Mouse (Mus musculus) midbrain, embryonic 13.5 days (tissue): ENCODE results near the gene Arhgef7. TPM values are rescaled to one million over a fixed set of nuclear protein-coding genes. Genes with fewer than 3 reads are reported as not detected.

Source experiments
- ATAC-seq: fragments of 200-750 bp; cut with Nextera tagmentation; 2 replicates; pipeline ENCODE4 v1.8.0; 2017; ENCODE audit warnings: mild to moderate bottlenecking, moderate TSS enrichment, moderate library complexity
- H3K27ac ChIP-seq: fragments of 300-500 bp; sonication (generic); 2 replicates; pipeline ENCODE4 v1.5.1; 2015; ENCODE audit warnings: inconsistent platforms, mild to moderate bottlenecking, moderate library complexity
- H3K27me3 ChIP-seq: fragments of 300-500 bp; sonication (generic); 2 replicates; pipeline ENCODE4 v1.6.1; 2015; ENCODE audit warnings: mild to moderate bottlenecking, inconsistent platforms
- H3K36me3 ChIP-seq: fragments of 300-500 bp; sonication (generic); 2 replicates; pipeline ENCODE4 v1.6.1; 2015; ENCODE audit warnings: mild to moderate bottlenecking, inconsistent platforms
- H3K4me1 ChIP-seq: fragments of 300-500 bp; sonication (generic); replicated peaks from 2 replicates; pipeline ENCODE4 v1.6.1; 2015; ENCODE audit warnings: inconsistent platforms
- H3K4me2 ChIP-seq: fragments of 300-500 bp; sonication (generic); replicated peaks from 2 replicates; pipeline ENCODE4 v1.6.1; 2015; ENCODE audit warnings: moderate library complexity, mild to moderate bottlenecking, inconsistent platforms
- H3K4me3 ChIP-seq: fragments of 300-500 bp; sonication (generic); replicated peaks from 2 replicates; pipeline ENCODE4 v1.5.1; 2015; ENCODE audit warnings: mild to moderate bottlenecking, inconsistent platforms
- H3K9ac ChIP-seq: fragments of 300-500 bp; sonication (generic); replicated peaks from 2 replicates; pipeline ENCODE4 v1.6.1; 2015; ENCODE audit warnings: mild to moderate bottlenecking, inconsistent platforms
- H3K9me3 ChIP-seq: fragments of 300-500 bp; sonication (generic); 2 replicates; pipeline ENCODE4 v1.6.1; 2016; ENCODE audit warnings: mild to moderate bottlenecking, inconsistent platforms
- WGBS: fragments of 180-500 bp; shearing (Covaris S2); methylation state at CpG from one replicate; pipeline ENCODE4 v1.1.7; 2015; 5-methylcytosine and 5-hydroxymethylcytosine counted together
- polyA plus RNA-seq: library from polyadenylated mRNA; unstranded; fragments of >200 nt; fragmentation: Nextera tagmentation; extraction: Ambion mirVana; gene quantifications from 2 replicates; pipeline ENCODE4 v1.2.1, GENCODE M21; 2015

Arhgef7 gene
- polyA plus RNA-seq, 1 experiment from 2014 or later = 66.3 TPM

DNA sequence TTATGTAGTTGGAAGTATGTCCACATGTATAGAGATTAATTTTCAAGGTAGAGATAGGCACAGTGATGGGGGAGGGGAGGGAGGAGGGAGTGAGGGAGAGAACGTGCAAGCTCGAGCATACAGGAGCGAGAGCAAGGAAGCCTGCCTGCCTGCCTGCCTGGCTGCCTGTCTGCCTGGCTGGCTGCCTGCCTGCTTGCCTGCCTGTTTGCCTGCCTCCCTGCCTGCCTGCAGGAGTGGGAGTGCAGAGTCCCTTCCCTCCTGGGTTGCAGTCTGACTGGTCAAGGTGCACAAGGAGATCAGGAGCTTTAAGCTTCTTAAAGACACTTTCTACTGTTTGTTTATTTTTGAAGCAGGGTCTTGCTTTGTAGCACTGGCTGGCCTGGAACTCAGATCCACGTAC lies 57.6 kb downstream of the Arhgef7 start:
- Histone ChIP-seq H3K4me3 (no peak overlapping the region), H3K4me2 (no peak overlapping the region), H3K27ac (no peak overlapping the region), H3K9ac (no peak overlapping the region), H3K36me3 (peaks cover 53% of the 10 kb centered on the region), H3K9me3 (no peaks in the 10 kb centered on the region), H3K27me3 (no peaks in the 10 kb centered on the region), H3K4me1 (no peaks in the 10 kb centered on the region)
- WGBS = 63% methylated on average over 4 of the region's 4 CpGs
- no peak for ATAC-seq

DNA sequence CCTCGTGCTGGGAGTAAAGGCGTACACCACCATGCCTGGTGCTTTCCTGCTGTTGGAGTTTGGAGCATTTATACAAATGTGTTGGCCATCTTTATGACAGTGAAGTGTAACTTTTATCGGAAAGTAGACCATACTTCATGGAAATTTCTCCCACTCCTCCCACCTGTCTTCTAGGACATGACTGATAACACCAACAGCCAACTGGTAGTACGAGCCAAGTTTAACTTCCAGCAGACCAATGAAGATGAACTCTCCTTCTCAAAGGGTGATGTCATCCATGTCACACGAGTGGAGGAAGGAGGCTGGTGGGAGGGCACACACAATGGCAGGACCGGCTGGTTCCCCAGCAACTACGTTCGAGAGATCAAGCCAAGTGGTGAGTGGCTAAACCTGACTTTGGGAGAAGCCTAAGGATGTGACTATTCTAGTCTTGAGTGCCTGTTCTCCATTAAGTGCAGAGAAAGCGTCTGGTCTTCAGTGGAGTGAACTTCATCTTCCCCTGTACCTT lies 58.1 kb downstream of the Arhgef7 start:
- Histone ChIP-seq H3K9ac (no peak overlapping the region), H3K4me1 (no peaks in the 10 kb centered on the region), H3K27me3 (no peaks in the 10 kb centered on the region), H3K9me3 (no peaks in the 10 kb centered on the region), H3K36me3 (peaks cover 55% of the 10 kb centered on the region), H3K4me2 (no peak overlapping the region), H3K4me3 (no peak overlapping the region), H3K27ac (no peak overlapping the region)
- WGBS = 85% methylated on average over 9 of the region's 9 CpGs
- ATAC-seq = no peak

- no peak for ATAC-seq
- Histone ChIP-seq H3K4me1 (no peaks in the 10 kb centered on the region), H3K27me3 (no peaks in the 10 kb centered on the region), H3K9ac (no peak overlapping the region), H3K4me2 (no peak overlapping the region), H3K36me3 (peaks cover 58% of the 10 kb centered on the region), H3K27ac (no peak overlapping the region), H3K4me3 (no peak overlapping the region), H3K9me3 (no peaks in the 10 kb centered on the region)
- 68% methylated on average over 8 of the region's 8 CpGs for WGBS
These were observed 60.7 kb downstream of the Arhgef7 start for GRCm38 (mm10) chr8:11788252-11788651.

- H3K4me1 ChIP-seq = no peaks in the 10 kb centered on the region
- no peak overlapping the region for H3K4me3 ChIP-seq
- no peak overlapping the region for H3K4me2 ChIP-seq
- 93% methylated on average over 5 of the region's 5 CpGs for WGBS
- H3K27me3 ChIP-seq = no peaks in the 10 kb centered on the region
- peaks cover 51% of the 10 kb centered on the region for H3K36me3 ChIP-seq
- H3K27ac ChIP-seq = no peak overlapping the region
- ATAC-seq = no peak
- no peaks in the 10 kb centered on the region for H3K9me3 ChIP-seq
- H3K9ac ChIP-seq = no peak overlapping the region
These were observed 61.6 kb downstream of the Arhgef7 start for GRCm38 (mm10) chr8:11789168-11789567.

GRCm38 (mm10) chr8:11794956-11795355 lies 67.4 kb downstream of the Arhgef7 start:
- Histone ChIP-seq H3K4me3 (no peak overlapping the region), H3K9ac (no peak overlapping the region), H3K4me1 (peaks cover 14% of the 10 kb centered on the region; the same call in 1 of the 2 replicates), H3K36me3 (peaks cover 57% of the 10 kb centered on the region), H3K27ac (no peak overlapping the region), H3K9me3 (no peaks in the 10 kb centered on the region), H3K27me3 (no peaks in the 10 kb centered on the region), H3K4me2 (no peak overlapping the region)
- no peak for ATAC-seq

GRCm38 (mm10) chr8:11797128-11797527 lies 69.6 kb downstream of the Arhgef7 start:
- H3K4me1 ChIP-seq = peaks cover 14% of the 10 kb centered on the region; the same call in 1 of the 2 replicates
- H3K27me3 ChIP-seq = no peaks in the 10 kb centered on the region
- peaks cover 52% of the 10 kb centered on the region for H3K36me3 ChIP-seq
- no peak overlapping the region for H3K4me2 ChIP-seq
- no peak overlapping the region for H3K9ac ChIP-seq
- WGBS = 90% methylated on average over 8 of the region's 8 CpGs
- no peak for ATAC-seq
- no peak overlapping the region for H3K4me3 ChIP-seq
- H3K27ac ChIP-seq = peak overlapping the region; percentile 31; the same call in 1 of the 2 replicates
- no peaks in the 10 kb centered on the region for H3K9me3 ChIP-seq

- peaks cover 51% of the 10 kb centered on the region for H3K36me3 ChIP-seq
- no peaks in the 10 kb centered on the region for H3K9me3 ChIP-seq
- ATAC-seq = peak; percentile 70; the same call in 1 of the 2 replicates
- no peak overlapping the region for H3K4me2 ChIP-seq
- no peak overlapping the region for H3K9ac ChIP-seq
- H3K27ac ChIP-seq = peak overlapping the region; percentile 31
- peaks cover 14% of the 10 kb centered on the region; the same call in 1 of the 2 replicates for H3K4me1 ChIP-seq
- 81% methylated on average over 14 of the region's 14 CpGs for WGBS
- H3K27me3 ChIP-seq = no peaks in the 10 kb centered on the region
- H3K4me3 ChIP-seq = no peak overlapping the region
These were observed 70.4 kb downstream of the Arhgef7 start for GRCm38 (mm10) chr8:11797729-11798479.

GRCm38 (mm10) chr8:11798480-11798867 lies 71.0 kb downstream of the Arhgef7 start:
- peaks cover 14% of the 10 kb centered on the region; the same call in 1 of the 2 replicates for H3K4me1 ChIP-seq
- no peaks in the 10 kb centered on the region for H3K27me3 ChIP-seq
- H3K4me3 ChIP-seq = no peak overlapping the region
- H3K4me2 ChIP-seq = no peak overlapping the region
- H3K9me3 ChIP-seq = no peaks in the 10 kb centered on the region
- H3K36me3 ChIP-seq = peaks cover 52% of the 10 kb centered on the region
- WGBS = 92% methylated on average over 4 of the region's 4 CpGs
- 0 out of 2 replicates have a peak, but pooled peaks have one; percentile 34 for ATAC-seq
- no peak overlapping the region for H3K9ac ChIP-seq
- no peak overlapping the region for H3K27ac ChIP-seq

- peaks cover 14% of the 10 kb centered on the region; the same call in 1 of the 2 replicates for H3K4me1 ChIP-seq
- H3K4me2 ChIP-seq = no peak overlapping the region
- 96% methylated on average over 3 of the region's 3 CpGs for WGBS
- H3K4me3 ChIP-seq = no peak overlapping the region
- H3K27me3 ChIP-seq = no peaks in the 10 kb centered on the region
- H3K9me3 ChIP-seq = no peaks in the 10 kb centered on the region
- H3K27ac ChIP-seq = no peak overlapping the region
- H3K36me3 ChIP-seq = peaks cover 54% of the 10 kb centered on the region
- no peak overlapping the region for H3K9ac ChIP-seq
- no peak for ATAC-seq
These were observed 71.6 kb downstream of the Arhgef7 start for GRCm38 (mm10) chr8:11799098-11799497.

DNA sequence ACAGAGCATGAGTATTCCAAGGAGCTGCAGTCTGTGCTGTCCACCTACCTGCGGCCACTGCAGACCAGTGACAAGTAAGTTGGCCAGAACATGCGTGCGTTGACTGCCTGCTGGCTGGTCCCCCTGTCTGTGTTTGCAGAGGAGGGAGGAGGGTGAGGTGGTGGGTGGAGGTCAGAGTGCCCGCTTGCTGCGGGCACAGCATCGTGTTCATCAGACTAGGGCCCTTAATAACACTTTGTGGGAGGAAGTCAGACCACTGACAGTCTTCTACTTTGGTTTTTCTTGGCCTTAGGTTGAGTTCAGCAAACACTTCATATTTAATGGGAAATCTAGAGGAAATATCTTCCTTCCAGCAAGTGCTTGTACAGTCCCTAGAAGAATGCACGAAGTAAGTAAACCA lies 73.0 kb downstream of the Arhgef7 start:
- no peak for ATAC-seq
- Histone ChIP-seq H3K27me3 (no peaks in the 10 kb centered on the region), H3K4me3 (no peak overlapping the region), H3K4me2 (no peak overlapping the region), H3K27ac (no peak overlapping the region), H3K36me3 (peaks cover 67% of the 10 kb centered on the region), H3K9me3 (no peaks in the 10 kb centered on the region), H3K9ac (no peak overlapping the region), H3K4me1 (peaks cover 14% of the 10 kb centered on the region; the same call in 1 of the 2 replicates)
- 94% methylated on average over 7 of the region's 7 CpGs for WGBS

DNA sequence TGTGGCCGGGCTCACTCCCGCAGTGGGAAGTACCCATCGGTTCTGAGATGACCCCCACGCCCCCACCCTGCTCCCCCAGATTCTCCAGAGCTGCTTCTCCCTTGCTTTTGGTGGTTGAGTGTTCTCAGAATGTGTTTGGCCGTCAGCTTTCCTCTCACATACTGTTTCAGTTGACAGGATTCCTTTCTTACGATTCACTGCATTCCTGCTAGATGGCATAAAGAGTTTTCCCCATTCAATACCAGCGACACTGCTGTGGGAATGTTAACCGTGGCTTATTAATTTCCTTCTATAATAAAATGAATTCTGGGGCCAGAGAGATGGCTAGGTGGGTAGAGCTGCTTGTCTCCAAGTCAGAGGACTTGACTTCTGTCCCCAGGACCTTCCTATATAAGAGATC lies 74.0 kb downstream of the Arhgef7 start:
- Histone ChIP-seq H3K4me3 (no peak overlapping the region), H3K27ac (0 out of 2 replicates have a peak overlapping the region, but pooled peaks have one; percentile 25), H3K9ac (no peak overlapping the region), H3K4me2 (no peak overlapping the region), H3K9me3 (no peaks in the 10 kb centered on the region), H3K4me1 (peaks cover 14% of the 10 kb centered on the region; the same call in 1 of the 2 replicates), H3K36me3 (peaks cover 71% of the 10 kb centered on the region), H3K27me3 (no peaks in the 10 kb centered on the region)
- 44% methylated on average over 8 of the region's 8 CpGs for WGBS
- ATAC-seq = no peak

DNA sequence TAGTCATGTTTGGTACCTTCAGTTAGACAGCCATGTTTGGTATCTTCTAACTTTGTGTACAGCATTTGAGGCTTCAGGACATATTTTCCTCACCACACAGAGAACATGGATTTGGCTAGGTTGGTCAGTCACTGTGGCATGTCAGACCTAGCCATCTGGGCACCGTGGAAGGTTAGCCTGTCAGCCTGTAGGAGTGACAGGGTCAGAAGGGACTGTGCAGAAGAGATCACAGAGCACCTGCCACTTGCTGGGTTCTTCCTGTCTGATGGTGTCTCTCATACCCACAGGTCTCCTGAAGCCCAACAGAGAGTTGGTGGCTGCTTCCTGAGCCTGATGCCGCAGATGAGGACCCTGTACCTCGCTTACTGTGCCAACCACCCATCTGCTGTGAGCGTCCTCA lies 77.4 kb downstream of the Arhgef7 start:
- H3K9ac ChIP-seq = no peak overlapping the region
- no peak overlapping the region for H3K27ac ChIP-seq
- no peak overlapping the region for H3K4me3 ChIP-seq
- WGBS = 97% methylated on average over 4 of the region's 4 CpGs
- H3K36me3 ChIP-seq = peaks cover 86% of the 10 kb centered on the region
- no peak overlapping the region for H3K4me2 ChIP-seq
- no peak for ATAC-seq
- no peaks in the 10 kb centered on the region for H3K9me3 ChIP-seq
- no peaks in the 10 kb centered on the region for H3K4me1 ChIP-seq
- no peaks in the 10 kb centered on the region for H3K27me3 ChIP-seq
